Mouse (Mus musculus) testis, postnatal 14 days (tissue): ENCODE data around the gene Mgat4a.

Experiments used
- DNase-seq: peaks from one replicate; pipeline ENCODE4 v3.0.0; 2021; ENCODE audit warnings: low spot score

The Mgat4a gene

DNA sequence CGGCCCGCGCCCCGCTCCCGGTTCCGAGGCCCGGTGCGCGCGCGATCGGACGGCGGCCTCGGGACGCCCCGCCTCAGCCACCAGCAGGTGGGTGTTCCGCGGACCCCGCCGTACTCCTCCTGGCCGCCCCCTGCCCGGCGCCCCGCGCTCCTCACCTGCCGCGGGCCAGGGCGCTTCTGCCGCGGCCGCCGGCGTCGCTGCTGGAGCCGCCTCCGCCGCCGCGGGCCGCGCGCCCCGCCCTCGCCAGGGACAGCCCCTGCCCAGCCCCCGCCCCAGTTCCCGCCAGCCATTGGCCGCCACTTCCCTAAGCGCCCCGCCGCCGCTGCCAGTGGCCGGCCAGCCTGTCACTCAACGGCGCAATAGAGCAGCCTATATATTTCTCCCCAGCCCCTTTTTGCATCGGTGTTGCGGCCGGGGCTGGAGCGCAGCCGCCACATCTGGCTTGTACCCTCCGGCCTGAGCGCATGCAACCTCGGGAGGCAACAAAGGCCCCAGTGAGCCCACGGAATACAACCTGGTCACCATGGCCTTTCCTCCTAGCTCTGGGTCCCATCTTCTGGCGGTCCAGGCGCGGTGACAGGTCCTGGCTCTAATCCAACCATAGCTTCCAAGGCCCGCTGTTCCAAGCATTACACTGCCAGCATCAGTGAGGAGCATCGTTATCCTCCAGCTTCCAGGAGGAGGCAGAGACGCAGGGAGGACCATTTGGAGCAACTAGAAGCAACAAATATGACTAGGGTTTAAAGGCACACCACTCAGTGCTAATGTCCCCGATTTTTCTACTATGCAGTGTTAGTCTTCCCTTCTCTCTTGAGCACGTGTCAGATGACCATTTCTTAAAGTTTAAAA lies at the start of gene Mgat4a:
Gene Mgat4a (minus strand): TSS at position 207 of the 849 bp plus-strand sequence.
- DNase-seq: peak; percentile 85

DNA sequence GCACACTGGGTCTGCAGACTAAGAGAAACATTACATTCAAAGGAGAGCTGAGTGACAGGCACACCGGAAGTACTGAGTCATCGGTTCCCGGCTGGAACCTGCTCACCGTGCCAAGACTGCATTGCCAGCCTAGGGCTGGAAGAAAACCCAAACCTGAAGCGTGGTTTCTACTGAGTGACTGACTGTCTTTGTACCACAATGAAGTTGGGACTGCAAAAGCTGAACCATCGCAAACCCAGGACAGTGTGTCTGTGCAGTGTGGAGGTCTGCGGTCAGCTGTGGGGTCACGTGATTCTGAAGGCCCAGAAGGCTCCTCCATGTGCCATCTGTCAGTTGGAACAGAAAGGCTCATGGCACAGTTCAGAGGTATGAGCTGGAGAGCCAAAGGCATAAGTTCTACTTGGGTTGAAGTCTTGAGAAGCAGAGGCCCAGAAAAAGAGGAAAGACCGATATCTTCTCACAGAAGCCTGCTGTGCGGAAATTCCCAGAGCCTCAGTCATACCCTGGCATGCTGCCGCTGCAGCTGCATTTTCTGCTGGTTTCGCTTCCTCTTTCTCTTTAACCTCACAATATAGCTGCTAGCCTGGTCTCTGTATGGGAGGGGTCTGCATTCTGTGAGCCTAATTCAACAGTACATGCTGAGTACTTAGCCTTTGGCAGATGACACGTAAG lies 45.1 kb upstream of the Mgat4a start:
- DNase-seq: no peak

DNA sequence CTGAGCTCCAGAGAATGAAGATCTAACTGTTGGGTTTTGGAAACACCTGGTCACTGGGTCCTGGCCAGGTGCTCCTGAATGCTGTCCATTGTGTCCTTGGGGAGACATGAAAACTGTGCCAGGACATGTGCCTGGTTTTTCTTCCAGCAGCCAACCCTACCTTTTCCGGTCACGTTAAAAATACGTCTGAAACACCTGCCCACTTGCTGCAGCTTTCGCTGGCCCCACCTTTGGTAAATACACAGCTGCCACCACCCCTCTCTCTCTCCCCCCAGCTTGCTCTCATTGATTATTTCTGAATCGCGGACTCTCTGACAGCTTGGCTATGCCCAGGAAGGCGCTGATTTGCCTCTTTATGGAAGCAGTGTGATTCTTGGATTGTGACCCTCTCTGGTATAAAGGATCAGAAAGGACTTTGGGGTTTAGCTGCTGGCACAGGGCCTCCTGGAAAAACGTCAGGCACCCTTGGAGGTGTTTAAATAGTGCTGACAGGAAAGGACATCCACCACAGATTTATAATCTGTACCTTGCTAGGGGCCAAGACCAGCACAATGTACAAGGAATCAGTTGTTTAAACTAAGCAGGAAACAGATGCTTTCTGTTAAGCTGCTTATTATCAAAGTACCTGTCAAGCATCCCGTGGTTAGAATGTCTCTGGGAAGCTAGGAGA lies 43.1 kb upstream of the Mgat4a start:
- no peak for DNase-seq

DNA sequence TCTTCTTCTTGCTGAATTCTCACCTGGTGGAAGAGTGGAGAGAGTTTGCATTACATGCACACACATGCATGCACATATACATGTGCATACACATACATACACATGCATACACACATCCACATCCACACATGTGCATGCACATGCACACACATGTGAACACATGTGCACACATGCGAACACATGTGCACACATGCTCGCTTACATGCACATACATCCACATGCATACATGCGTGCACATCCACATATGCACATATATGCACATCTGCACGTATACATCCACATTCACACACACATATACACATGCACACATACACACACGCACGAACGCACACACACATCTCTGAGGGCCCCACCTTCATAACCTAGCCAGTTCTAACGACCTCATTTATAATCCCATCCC lies 42.4 kb upstream of the Mgat4a start:
- no peak for DNase-seq

DNA sequence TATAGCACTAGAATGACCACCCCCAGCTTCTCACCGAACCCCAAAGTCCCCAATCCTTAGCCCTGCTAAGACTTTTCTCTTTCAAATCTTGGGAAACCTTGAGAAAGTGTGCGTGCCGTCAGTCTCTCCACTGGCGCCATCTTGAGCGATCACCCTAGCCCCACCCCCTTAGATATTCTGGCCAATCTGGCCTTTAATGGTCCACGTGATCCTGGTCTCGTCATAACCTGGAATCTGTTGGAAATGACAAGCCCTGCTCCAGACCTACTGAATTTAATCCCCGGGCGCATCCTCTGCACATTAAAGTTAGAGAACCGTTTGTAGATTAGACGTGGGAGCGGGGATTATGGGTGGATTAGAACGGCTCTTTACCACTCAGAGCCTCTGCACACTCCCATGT lies 38.9 kb upstream of the Mgat4a start:
- DNase-seq: no peak

DNA sequence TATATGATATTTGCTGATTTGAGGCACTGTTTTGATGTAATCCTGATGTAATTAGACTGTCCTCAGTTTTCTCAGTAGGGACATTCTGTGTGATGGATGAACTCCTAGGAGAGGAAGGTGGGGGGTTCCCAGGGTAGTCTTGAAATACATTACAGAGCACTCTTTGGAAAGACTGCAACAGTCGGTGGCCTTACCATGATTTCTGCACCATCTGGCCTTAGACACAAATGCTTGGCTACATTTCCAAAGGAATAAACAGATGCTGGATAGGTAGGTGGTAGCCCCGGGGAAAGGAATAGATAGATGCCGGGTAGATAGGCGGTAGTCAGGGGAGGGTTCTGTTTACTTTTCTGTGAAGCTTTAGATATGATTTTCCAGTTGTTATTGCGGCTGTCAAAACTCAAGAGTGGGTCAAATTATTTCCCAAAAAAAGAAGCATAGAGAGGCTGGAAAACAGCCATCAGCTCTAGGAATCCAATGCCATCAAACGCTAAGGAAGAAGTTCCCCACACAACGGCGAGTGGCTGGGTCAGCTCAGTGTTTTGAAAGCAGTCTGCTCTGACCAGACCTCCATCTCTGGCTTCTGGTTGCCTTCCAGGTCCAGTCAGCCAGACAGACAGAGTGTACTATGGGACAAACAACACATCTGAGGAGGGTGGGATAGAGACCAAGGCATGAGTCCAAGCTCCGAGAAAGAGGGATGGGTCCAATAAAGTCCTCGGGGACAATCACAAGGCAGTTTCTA lies 31.9 kb upstream of the Mgat4a start:
- DNase-seq: no peak

DNA sequence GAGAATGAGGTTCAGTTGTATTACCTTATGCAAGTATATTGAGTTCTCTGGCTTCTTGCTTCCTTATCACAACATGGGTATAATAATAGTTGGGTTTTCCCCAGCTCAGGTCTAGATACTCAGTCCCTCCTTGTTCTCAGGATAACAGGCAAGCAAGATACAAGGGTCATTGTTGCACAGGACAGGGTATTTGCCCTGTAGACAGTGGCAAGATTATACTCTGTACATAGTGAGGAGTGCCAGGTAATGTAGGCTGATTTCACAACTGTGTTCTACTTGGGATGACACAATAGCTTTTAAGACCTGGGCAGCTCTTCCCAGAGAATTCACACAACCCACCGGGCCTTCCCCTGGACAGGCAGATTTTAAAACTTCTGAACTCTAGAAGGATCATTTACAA lies 27.6 kb upstream of the Mgat4a start:
- DNase-seq: no peak

DNA sequence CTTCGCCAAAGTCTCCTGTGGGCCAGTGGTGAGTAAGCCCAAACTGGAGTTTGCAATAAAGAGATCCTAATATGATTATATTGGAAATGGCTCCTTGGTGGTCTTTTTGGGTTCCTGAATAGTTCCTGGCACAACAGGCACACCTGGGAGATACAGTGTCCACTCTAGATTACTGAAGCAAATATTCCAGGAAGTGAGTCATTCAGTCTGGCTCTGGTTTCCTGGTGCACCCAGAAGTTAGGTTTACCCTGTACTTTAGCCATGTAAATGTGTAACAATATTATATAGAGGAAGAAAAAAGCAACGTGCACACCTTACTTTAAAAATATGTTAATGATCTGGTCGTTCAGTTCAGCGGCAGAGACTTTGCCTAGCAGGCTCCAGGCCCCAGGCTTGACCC lies 25.9 kb upstream of the Mgat4a start:
- no peak for DNase-seq

DNA sequence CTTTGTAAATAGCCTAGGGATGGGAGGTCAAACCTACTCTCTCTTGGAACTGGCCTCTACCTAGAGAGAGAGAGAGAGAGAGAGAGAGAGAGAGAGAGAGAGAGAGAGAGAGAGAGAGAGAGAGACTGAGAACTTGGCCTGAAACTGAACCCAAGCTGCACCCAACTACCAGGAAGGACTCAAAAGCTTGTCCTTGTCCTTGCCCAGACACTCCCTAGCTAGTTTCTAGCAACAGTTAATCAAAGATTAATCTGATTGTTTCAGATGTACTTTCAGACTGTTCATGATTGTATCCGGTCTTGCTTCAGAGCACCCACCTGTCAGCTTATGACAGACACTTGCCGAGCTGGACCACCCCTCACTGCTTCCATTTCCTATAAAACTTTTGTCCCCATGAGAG lies 25.5 kb upstream of the Mgat4a start:
- DNase-seq: no peak

DNA sequence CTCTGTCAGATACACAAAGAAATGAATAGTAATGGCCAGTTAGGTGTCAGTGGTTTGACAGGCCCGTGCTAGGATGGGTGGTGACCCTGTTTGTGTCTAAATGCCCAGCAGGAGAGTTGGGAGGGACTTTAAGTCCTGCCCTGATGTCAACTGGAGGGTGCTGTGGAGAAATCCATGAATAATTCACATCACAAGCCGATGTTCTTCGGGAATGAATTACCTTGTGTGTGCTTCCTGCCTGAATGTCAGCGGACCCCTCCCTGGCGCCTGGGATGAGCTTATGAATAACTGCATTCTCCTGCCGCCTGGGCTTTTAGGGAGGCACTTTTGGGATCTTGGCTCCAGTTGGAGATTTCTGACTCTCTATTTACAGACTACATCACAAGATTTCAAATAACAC lies 24.6 kb upstream of the Mgat4a start:
- DNase-seq: no peak

DNA sequence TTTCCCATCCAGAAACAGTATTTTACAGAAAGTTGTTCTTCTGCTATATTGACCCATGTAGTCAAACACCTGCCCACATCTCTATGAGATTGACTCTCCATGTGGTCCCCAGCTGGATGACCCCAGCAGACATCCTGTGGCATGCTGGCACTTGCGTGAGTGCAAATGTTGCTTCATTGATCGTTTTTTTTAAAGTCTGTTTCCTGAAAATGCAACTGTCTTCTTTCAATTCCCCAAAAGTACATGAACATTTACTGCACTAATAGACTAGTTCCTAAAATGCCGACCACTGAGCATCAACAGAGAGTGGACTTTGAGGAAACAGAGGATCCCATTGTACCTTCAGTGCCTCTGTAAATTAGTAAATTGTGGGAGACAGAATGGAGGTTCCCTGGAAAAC lies 21.1 kb upstream of the Mgat4a start:
- no peak for DNase-seq

DNA sequence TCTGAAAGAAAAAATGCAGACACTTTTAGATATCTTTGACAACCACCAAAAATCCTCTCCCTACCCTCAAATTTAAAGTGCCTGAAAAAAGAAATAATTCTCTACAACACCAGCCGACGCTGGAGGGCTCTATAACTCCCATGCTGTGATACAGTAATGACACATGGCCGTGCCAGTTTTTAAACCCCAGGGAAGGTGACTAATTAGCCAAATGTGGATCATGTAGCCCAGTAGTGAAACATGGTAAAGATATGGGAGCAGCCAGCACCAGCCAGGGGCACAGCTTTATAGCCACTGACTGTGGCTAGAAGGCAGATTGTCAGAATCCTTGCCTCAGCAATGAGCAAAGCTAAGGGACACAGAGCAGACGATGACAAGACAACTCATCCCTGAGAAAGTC lies 19.5 kb upstream of the Mgat4a start:
- DNase-seq: no peak

DNA sequence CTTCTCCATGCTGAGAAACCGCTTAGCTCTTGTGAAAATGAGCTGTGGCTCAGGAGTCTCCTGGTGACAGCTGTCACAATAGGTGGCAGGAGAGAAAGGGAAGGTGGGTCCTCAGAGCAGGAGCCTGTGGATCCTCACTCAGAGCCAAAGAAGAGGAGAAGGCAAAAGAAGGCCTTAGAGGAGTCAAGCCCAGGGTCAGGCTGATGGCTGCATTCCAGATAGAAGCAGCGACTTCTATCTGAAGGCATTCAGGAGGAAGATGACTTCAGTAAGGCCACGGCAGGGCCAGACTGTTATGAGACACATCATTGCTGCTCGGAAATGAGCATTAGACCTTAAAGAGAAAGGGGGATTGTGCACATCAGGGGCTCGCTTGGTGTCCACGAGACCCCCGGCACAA lies 11.2 kb upstream of the Mgat4a start:
- no peak for DNase-seq

DNA sequence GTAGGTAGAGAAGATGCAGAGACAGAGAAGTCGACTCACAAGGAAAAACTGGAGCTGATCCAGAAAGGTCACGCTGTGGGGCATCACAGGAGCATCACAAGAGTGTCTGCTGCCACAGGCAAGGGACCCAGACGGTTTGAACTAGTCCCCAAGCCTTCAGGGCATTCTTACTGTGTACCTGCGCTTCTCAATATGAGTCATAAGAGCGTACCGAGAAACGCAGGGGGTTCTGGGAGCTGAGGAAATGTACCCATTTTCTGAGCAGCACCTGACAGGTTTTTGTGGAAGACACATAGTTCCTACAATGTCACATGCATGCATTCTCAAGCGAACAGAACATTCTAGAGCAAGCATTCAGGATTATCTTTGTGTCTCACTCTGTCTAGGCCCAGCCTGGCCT lies 8.7 kb upstream of the Mgat4a start:
- no peak for DNase-seq

DNA sequence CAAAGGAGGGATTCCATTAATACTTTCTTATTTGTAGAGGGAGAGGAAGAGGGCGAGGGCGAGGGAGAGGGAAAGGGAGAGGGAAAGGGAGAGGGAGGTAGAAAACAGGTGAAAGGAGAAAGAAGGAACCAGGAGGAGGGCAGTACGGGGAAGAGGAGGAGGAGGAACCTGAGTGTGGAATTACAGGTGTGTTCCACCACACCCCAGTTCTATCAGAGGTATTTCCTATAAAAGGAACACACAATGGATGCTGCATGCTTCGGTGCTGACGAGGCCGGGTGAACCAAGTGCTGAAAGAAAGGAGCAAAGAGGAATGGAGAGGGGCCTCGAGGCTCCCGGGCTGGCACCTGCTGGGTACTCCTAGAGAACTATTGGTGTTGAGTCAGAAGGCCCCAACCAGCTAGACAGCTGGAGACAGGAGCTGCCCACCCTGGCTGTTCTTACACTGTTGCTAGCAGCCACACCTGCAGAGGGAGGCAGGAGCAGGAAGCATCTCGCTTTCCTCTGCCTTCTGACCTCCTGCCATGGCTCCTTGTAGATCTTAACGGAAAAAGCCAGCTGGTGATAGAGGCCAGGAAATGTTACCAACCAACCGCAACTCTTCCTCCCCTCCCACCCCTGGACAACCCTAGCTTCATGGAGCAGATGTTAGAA lies 5.7 kb upstream of the Mgat4a start:
- DNase-seq: no peak

DNA sequence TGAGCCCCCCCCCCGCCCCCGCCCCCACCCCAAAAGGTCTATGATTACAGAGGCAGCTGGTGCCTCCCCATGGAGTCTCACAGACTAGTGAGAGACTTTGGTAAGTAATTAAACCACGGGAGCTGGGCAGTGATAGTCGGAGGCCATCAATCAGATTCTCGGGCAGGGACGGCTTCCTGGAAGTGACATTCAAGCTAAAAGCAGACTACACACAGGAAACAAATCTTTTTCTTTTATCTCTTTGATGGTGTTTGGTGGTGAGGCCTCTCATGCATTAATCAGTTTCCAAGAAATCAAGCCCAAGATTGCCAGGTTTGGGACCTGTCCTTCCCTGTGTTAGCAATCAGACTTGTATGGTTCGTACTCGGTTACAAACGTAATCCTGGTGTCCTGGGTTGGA lies 3.4 kb upstream of the Mgat4a start:
- no peak for DNase-seq

DNA sequence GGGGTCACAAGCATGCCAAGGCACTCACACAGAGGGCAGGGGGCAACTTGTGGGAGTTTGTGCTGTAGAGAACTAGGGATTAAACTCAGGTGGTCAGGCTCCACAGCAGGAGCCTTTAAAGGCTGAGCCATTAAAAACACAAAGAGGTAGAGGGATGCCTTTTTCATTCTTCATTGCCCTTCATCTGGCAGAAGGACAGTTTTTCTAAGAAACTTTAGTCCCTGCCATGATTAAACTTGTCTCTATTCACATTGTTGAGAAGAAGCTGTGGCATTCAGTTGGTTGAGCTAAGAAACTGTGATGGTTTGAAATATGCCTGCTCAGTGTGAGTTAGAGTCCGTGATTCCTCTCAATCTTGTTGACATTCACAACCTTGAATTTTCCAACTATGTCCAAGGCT lies 2.2 kb upstream of the Mgat4a start:
- DNase-seq: no peak

DNA sequence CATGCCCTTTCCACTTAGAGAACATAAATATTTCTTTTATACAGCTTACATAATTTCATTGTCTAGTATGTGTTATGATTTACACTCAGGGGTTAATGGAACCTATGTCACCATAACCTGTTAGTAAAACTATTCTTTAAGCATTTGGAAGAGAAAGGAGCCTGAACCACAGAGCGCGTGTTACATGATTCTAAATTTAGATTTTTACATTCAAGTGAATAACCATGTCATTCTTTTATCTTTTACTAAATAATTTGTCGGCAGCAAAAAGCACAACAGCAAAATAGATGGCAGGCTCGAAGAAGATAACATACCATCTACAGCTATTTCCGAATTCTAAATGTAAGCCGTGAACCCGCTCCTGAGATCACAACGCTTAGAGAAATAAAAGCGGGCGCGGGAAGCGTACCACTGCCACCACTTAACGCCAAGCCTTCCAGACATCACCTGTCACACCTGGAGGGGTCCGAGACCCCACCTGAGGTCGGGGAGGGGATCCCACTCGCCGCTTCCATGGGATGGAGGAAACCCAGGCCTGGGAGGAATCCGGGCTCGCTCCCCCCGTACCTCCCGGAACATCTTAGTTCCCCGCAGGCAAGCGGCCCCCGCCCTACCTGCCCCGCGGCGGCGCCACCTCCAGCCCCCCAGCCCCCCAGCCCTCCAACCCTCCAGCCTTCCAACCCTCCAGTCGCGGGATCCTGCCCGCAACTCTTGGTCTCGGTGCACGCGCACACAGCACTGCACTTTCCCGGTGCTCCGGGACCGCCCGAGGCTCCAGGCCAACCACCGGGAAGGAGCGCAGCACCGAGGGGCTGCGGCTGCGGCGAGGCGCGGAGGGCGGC lies 627 bp downstream of the Mgat4a start:
- DNase-seq: no peak

DNA sequence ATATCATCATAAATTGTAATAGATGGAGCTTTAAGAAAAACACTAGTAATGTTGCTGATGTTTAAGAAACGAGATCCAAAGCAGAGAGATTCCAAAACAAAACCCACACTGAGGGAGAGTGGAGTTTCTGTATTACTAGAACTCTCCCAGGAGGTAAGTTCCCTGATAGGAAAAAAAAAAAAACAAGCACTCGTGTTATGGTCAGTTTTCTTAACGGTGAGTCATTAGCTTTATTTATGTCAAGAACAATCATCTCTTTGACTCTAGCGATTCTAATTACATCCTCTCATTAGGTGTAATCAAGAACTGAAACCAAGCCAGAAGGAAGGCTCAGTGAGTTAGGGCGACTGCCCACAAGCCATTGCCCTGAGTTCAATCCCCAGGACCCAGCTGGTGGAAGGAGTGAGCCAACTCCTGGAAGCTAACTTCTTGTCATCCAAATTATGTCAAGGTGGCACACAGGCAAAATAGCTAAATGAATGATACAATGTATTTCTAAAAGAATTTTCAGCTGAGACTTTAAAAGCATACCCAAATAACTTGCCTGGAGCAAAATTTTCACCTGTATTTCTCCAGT lies 6.2 kb downstream of the Mgat4a start:
- DNase-seq: no peak

DNA sequence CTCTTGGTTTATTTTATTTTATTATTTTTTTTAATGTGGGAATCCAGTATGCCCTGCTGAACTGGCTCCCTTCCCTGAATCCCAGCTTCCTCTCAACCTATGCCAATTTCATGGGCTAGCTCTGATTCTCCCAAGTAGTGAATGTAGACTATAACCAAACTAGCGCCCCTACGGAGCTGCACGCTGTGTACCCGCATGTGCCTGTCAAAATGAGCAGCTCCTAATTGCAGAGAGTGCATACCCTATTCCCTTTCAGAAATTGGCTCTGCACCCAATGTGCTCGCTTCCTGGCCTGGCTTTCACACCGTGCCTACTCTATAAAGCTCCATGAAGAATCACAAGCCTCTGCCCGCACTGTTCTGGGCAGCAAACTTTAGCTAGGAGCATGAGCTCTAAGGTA lies 7.6 kb downstream of the Mgat4a start:
- no peak for DNase-seq

DNA sequence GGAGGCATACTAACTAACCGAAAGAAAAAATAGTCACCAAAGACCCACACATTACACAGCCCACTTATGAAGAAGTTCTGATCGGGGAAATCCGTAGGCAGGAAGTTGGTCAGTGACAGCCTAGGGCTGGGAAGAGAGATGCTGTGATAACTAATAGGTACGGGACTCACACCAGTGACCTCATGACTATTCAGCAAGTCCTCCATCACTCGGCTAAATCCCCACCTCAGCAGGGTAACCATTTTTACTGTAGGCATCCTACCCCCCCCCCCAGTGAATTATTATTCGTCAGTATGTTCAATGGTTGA lies 8.3 kb downstream of the Mgat4a start:
- DNase-seq: no peak
